Mouse (Mus musculus) frontal cortex, adult 2 months (tissue): ENCODE results near the gene Dis3l2. TPM values are rescaled to one million over a fixed set of nuclear protein-coding genes. Genes with fewer than 3 reads are reported as not detected.
A peak's percentile ranks its signal among the peaks of the same experiment; 100 is the strongest.

Experiments used
- DNase-seq, 2 experiments: peaks; one replicate each; pipeline ENCODE4 v3.0.0; 2022; ENCODE audit warnings: low spot score in 1 of 2; ENCODE audit errors: extremely low spot score in 1 of 2
- polyA plus RNA-seq: library from polyadenylated mRNA; depleted of rRNA; stranded (reverse); fragments of >200 nt; gene quantifications from 2 replicates; pipeline ENCODE4 v1.2.3, GENCODE M21; 2012

Dis3l2 gene
- polyA plus RNA-seq, 1 experiment, result 22.7 TPM

- no peak for DNase-seq
Measured at GRCm38 (mm10) chr1:87006425-87006824, 302.8 kb downstream of the Dis3l2 start.

GRCm38 (mm10) chr1:87008211-87008610 is 304.6 kb downstream of the Dis3l2 start:
- DNase-seq, result no peak

GRCm38 (mm10) chr1:87009156-87009555 is 305.5 kb downstream of the Dis3l2 start:
- DNase-seq, result no peak

- no peak for DNase-seq
Measured at GRCm38 (mm10) chr1:87010629-87011330, 307.2 kb downstream of the Dis3l2 start.

GRCm38 (mm10) chr1:87011718-87012117 is 308.1 kb downstream of the Dis3l2 start:
- DNase-seq, result no peak

GRCm38 (mm10) chr1:87012606-87013005 is 309.0 kb downstream of the Dis3l2 start:
- DNase-seq, result no peak

GRCm38 (mm10) chr1:87020714-87021113 is 317.1 kb downstream of the Dis3l2 start:
- DNase-seq, result no peak

- no peak for DNase-seq
Measured at GRCm38 (mm10) chr1:87021584-87021983, 318.0 kb downstream of the Dis3l2 start.

GRCm38 (mm10) chr1:87023291-87024170 is 319.9 kb downstream of the Dis3l2 start:
- DNase-seq, result no peak

GRCm38 (mm10) chr1:87025021-87025420 is 321.4 kb downstream of the Dis3l2 start:
- no peak for DNase-seq

GRCm38 (mm10) chr1:87028786-87029185 is 325.2 kb downstream of the Dis3l2 start:
- DNase-seq, result no peak

- DNase-seq, result no peak
Measured at GRCm38 (mm10) chr1:87030652-87031051, 327.0 kb downstream of the Dis3l2 start.

GRCm38 (mm10) chr1:87032466-87032865 is 328.9 kb downstream of the Dis3l2 start:
- no peak for DNase-seq

- DNase-seq, result no peak
Measured at GRCm38 (mm10) chr1:87035532-87036161, 332.0 kb downstream of the Dis3l2 start.

GRCm38 (mm10) chr1:87036334-87036733 is 332.7 kb downstream of the Dis3l2 start:
- DNase-seq, result no peak

GRCm38 (mm10) chr1:87038477-87039070 is 335.0 kb downstream of the Dis3l2 start:
- DNase-seq, result no peak

GRCm38 (mm10) chr1:87041119-87041518 is 337.5 kb downstream of the Dis3l2 start:
- DNase-seq, result peak; percentile 38 to 83

- peak; percentile 46 to 89 for DNase-seq
Measured at GRCm38 (mm10) chr1:87041814-87042438, 338.3 kb downstream of the Dis3l2 start.

- DNase-seq, result no peak
Measured at GRCm38 (mm10) chr1:87050072-87050471, 346.5 kb downstream of the Dis3l2 start.

GRCm38 (mm10) chr1:87050700-87051099 is 347.1 kb downstream of the Dis3l2 start:
- no peak for DNase-seq
